ENCODE assay signal across 15 mouse cellular contexts in the genomic region with DNA sequence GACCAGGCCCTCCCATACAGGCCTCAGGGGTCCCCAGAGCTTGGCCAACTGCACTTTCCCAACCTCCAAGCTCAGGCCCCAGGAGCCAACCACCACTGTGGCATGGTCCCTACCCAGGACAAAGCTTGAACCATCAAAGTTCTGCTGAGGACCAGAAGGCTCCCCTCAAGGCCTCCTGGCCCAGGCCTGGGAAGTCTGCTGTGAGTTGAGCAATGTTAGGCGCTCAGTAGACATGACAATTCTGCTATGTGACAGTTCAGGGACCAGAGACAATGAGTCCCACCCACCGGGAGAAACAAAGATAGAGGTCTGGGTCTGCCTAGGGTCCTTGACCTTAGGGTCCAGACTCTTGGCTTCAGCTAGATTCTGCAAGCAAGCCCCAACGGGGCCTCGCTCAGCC.
A peak's percentile ranks its signal among the peaks of the same experiment; 100 is the strongest.
DNase-seq lines count a peak whose midpoint lies in the region; ATAC-seq and TF ChIP-seq lines count a peak whose summit lies in the region.
"Had no signal": no experiment of that assay in that cellular context is flagged by ENCODE, and none has a peak within 500 bp of the region (broad histone marks: within the 10 kb centered on the region; RNA-seq: fewer than 3 reads in every experiment).

No protein-coding gene starts in this region.

- no peak for ATAC-seq in heart, embryonic 15.5 days (replicated peaks; ENCODE audit: insufficient number of reproducible peaks, insufficient read depth, low FRiP score, low read depth)
- ATAC-seq in lung, embryonic 14.5 days (ENCODE audit: insufficient read depth), result peak; percentile 14; the same call in 1 of the 2 replicates
- ATAC-seq in liver, embryonic 13.5 days (ENCODE audit: low read depth), result no peak
- ATAC-seq: hindbrain, embryonic 16.5 days had no signal

- H3K27me3 ChIP-seq in heart, embryonic 15.5 days, result no peaks in the 10 kb centered on the region
- no peaks in the 10 kb centered on the region for H3K27me3 ChIP-seq in lung, embryonic 14.5 days (ENCODE audit: insufficient read depth, low read length)
- H3K27me3 ChIP-seq in liver, embryonic 13.5 days, result no peaks in the 10 kb centered on the region
- H3K27me3 ChIP-seq: embryonic facial prominence, embryonic 12.5 days; forebrain, embryonic 12.5 days; limb, embryonic 13.5 days had no signal

- H3K9me3 ChIP-seq in heart, embryonic 15.5 days (replicated peaks), result no peaks in the 10 kb centered on the region
- H3K9me3 ChIP-seq in lung, embryonic 14.5 days (ENCODE audit: low read depth, low read length), result no peaks in the 10 kb centered on the region
- no peaks in the 10 kb centered on the region for H3K9me3 ChIP-seq in liver, embryonic 13.5 days (replicated peaks)
- H3K9me3 ChIP-seq: embryonic facial prominence, embryonic 12.5 days; forebrain, embryonic 12.5 days; limb, embryonic 13.5 days had no signal

- H3K36me3 ChIP-seq in heart, embryonic 15.5 days, result no peaks in the 10 kb centered on the region
- no peaks in the 10 kb centered on the region for H3K36me3 ChIP-seq in lung, embryonic 14.5 days (ENCODE audit: insufficient read depth)
- no peaks in the 10 kb centered on the region for H3K36me3 ChIP-seq in liver, embryonic 13.5 days
- H3K36me3 ChIP-seq: embryonic facial prominence, embryonic 12.5 days; forebrain, embryonic 12.5 days; limb, embryonic 13.5 days had no signal

- 68% methylated on average over 4 of the region's 4 CpGs for WGBS in heart, embryonic 15.5 days
- 55% methylated on average over 4 of the region's 4 CpGs for WGBS in lung, embryonic 14.5 days
- WGBS in lung, adult 2 months, result 65% methylated on average over 4 of the region's 4 CpGs
- WGBS in liver, embryonic 13.5 days (ENCODE audit: insufficient replicate concordance), result 57% methylated on average over 4 of the region's 4 CpGs

- no peak overlapping the region for H3K4me3 ChIP-seq in heart, embryonic 15.5 days
- no peak overlapping the region for H3K4me3 ChIP-seq in lung, embryonic 14.5 days (ENCODE audit: low read depth, low read length)
- H3K4me3 ChIP-seq in lung, adult 2 months (replicated peaks; ENCODE audit: extremely low read depth, low read depth, low read length), result no peak overlapping the region
- H3K4me3 ChIP-seq in liver, embryonic 13.5 days (replicated peaks), result no peak overlapping the region
- H3K4me3 ChIP-seq in gastrocnemius, adult 2 months, result no peak overlapping the region
- H3K4me3 ChIP-seq: embryonic facial prominence, embryonic 12.5 days; forebrain, embryonic 12.5 days; limb, embryonic 13.5 days had no signal

- no peak for TF ChIP-seq CTCF in lung, embryonic 14.5 days (IDR thresholded peaks at IDR 0.05; ENCODE audit: low read depth)
- TF ChIP-seq CTCF in lung, adult 2 months (IDR thresholded peaks at IDR 0.05; ENCODE audit: insufficient read depth, low read length), result no peak
- no peak for TF ChIP-seq CTCF in gastrocnemius, adult 2 months (IDR thresholded peaks at IDR 0.05)

- H3K9ac ChIP-seq in heart, embryonic 15.5 days, result no peak overlapping the region
- H3K9ac ChIP-seq in lung, embryonic 14.5 days, result no peak overlapping the region
- H3K9ac ChIP-seq in liver, embryonic 13.5 days, result no peak overlapping the region
- H3K9ac ChIP-seq: embryonic facial prominence, embryonic 12.5 days; forebrain, embryonic 12.5 days; limb, embryonic 13.5 days had no signal

- no peak for DNase-seq in heart, postnatal 36 days
- peak; percentile 64 for DNase-seq in lung, embryonic 14.5 days
- DNase-seq in lung, adult 2 months, result no peak
- no peak for DNase-seq in liver, embryonic 13.5 days
- peak; percentile 49 for DNase-seq in lung, postnatal 25 days (ENCODE audit: low spot score)
- no peak for DNase-seq in ovary, adult 18-20 months (ENCODE audit: low spot score)
- DNase-seq in gastrocnemius, adult 2 months, result no peak
- DNase-seq: cerebellum, adult 11 months; cerebellum, postnatal 36 days; thymus, postnatal 25 days had no signal

- intact Hi-C loops in heart, postnatal 36 days (cut with DNase I), result no loop called here
- intact Hi-C loops in gastrocnemius, adult 2 months (cut with DNase I), result no loop called here

- no peak for TF ChIP-seq POLR2A in lung, adult 2 months (IDR thresholded peaks at IDR 0.05; ENCODE audit: borderline replicate concordance, extremely low read depth, low read depth, low read length)

- H3K27ac ChIP-seq in heart, embryonic 15.5 days, result peak overlapping the region; percentile 40
- peak overlapping the region; percentile 39 for H3K27ac ChIP-seq in lung, embryonic 14.5 days (ENCODE audit: low read depth)
- peak overlapping the region; percentile 45 for H3K27ac ChIP-seq in liver, embryonic 13.5 days
- H3K27ac ChIP-seq in gastrocnemius, adult 2 months, result no peak overlapping the region
- H3K27ac ChIP-seq: embryonic facial prominence, embryonic 12.5 days; forebrain, embryonic 12.5 days; limb, embryonic 13.5 days had no signal

- no peak overlapping the region for H3K4me2 ChIP-seq in heart, embryonic 15.5 days
- no peak overlapping the region for H3K4me2 ChIP-seq in lung, embryonic 14.5 days
- no peak overlapping the region for H3K4me2 ChIP-seq in liver, embryonic 13.5 days
- H3K4me2 ChIP-seq: embryonic facial prominence, embryonic 12.5 days; forebrain, embryonic 12.5 days; limb, embryonic 13.5 days had no signal

- peaks cover 56% of the 10 kb centered on the region for H3K4me1 ChIP-seq in heart, embryonic 15.5 days (replicated peaks)
- H3K4me1 ChIP-seq in lung, embryonic 14.5 days (ENCODE audit: insufficient read depth), result peaks cover 21% of the 10 kb centered on the region
- peaks cover 27% of the 10 kb centered on the region for H3K4me1 ChIP-seq in lung, adult 2 months (ENCODE audit: control insufficient read depth, insufficient read depth, low read length)
- peaks cover 64% of the 10 kb centered on the region for H3K4me1 ChIP-seq in liver, embryonic 13.5 days (replicated peaks)

Comparison
In these comparisons a context has a peak if more than half of its experiments do, and no peak if none do; other contexts are left out.
1. DNase-seq: peak in lung, embryonic 14.5 days (single experiment) and lung, postnatal 25 days (single experiment); none in heart, postnatal 36 days (0 of 2), lung, adult 2 months (single experiment), liver, embryonic 13.5 days (single experiment), ovary, adult 18-20 months (single experiment) and gastrocnemius, adult 2 months (single experiment).